Mouse (Mus musculus): ENCODE measurements around the gene Cyp2c67. TPM values are rescaled to one million over a fixed set of nuclear protein-coding genes. Genes with fewer than 3 reads are reported as not detected.
"Not testable (repeated sequence)": the region's sequence is repeated elsewhere in the genome, so short reads cannot be mapped to it uniquely, and the experiment has no call there.

Cyp2c67 gene
- not detected in 2 replicates for polyA plus RNA-seq (2015; fragmentation: Nextera tagmentation; extraction: Ambion mirVana)

DNA sequence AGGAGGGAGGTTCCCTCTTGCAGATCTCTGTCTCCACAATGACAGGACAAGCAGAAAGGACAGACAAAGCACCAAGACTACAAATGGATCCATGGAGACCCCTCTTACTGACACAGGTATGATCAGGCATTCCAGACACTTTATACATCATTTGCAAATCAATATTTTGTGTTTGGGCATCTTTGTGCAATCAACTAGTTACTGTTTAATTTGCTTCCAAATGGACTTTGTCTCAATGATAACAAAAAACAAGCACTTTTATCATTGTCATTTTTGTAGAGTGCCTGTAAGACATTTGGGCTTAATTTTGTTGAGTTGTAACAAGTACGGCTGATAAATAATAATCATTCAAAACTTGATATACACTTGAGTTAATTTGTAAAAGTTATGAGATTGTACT is at the start of gene Cyp2c67:
Gene Cyp2c67 (minus strand): TSS at position 114 of the 400 bp plus-strand sequence.
- Histone ChIP-seq H3K4me1 (replicated peaks; ENCODE audit: insufficient read depth, low read length) (no peaks in the 10 kb centered on the region), H3K27ac (no peak within 1 kb of the TSS)
- no peak for TF ChIP-seq CTCF (IDR thresholded peaks at IDR 0.05; ENCODE audit: low read depth)

DNA sequence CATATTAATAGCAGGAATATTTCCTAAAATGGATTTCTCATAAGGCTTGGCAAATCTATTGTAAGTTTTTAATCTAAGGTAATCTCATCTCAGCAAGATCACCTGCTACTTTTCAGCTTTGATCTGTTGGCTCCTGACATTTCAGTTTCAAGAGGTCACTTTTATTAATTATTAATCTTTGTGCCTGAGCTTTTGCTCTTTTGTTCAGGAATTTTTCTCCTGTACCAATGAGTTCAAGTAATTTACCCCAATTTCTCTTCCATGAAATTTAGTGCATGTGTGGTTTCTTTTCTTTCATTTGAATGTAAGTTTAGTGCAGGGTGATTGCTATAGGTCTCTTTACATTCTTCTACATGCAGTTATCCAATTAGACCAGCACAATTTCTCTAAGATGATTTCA is 16.8 kb upstream of the Cyp2c67 start:
- not testable (repeated sequence) for H3K4me3 ChIP-seq (replicated peaks; ENCODE audit: low read depth, low read length); H3K27ac ChIP-seq; H3K4me2 ChIP-seq (ENCODE audit: low read length); H3K9ac ChIP-seq (ENCODE audit: low read depth, low read length); H3K36me3 ChIP-seq (ENCODE audit: insufficient read depth, low read length); H3K4me1 ChIP-seq (replicated peaks; ENCODE audit: insufficient read depth, low read length); H3K27me3 ChIP-seq (ENCODE audit: insufficient read depth, low read length); H3K9me3 ChIP-seq (replicated peaks; ENCODE audit: low read length); ATAC-seq (replicated peaks; ENCODE audit: low FRiP score, low read depth); DNase-seq (ENCODE audit: low spot score)

More for the DNA sequence above, at the start of gene Cyp2c67:
- Histone ChIP-seq H3K36me3 (ENCODE audit: insufficient read depth, low read length) (no peaks in the 10 kb centered on the region), H3K4me3 (replicated peaks; ENCODE audit: low read depth, low read length) (no peak within 1 kb of the TSS), H3K9ac (ENCODE audit: low read depth, low read length) (no peak within 1 kb of the TSS), H3K9me3 (replicated peaks; ENCODE audit: low read length) (no peaks in the 10 kb centered on the region; the same call in 1 of the 2 replicates), H3K27me3 (ENCODE audit: insufficient read depth, low read length) (no peaks in the 10 kb centered on the region), H3K4me2 (ENCODE audit: low read length) (no peak within 1 kb of the TSS)
- 93% methylated on average over 1 of the region's 1 CpGs for WGBS
- ATAC-seq (replicated peaks; ENCODE audit: low FRiP score, low read depth), result no peak
- DNase-seq (ENCODE audit: low spot score), result no peak

DNA sequence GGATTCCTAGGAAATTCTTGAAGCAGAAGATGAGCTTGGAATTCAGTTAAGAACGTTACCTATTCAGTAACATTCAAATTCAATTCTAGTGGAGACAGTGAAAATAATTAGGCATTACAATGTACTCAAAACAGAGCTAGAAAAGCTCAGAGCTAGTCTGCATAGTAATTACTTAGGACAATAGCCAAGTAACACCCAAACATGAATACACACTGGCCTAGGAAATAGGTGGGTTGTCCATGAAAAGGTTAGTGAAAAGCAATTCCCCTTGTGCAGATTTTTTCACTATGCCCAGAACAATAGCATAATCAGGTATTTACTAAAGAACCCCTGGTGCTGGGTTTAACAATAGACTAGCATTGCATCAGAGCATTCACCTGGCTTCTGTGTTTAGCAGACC is 3.5 kb upstream of the Cyp2c67 start:
- WGBS, result 24% methylated on average over 1 of the region's 1 CpGs
- no peak overlapping the region for H3K4me3 ChIP-seq (replicated peaks; ENCODE audit: low read depth, low read length)
- DNase-seq (ENCODE audit: low spot score) (no peak), ATAC-seq (replicated peaks; ENCODE audit: low FRiP score, low read depth) (no peak)
- H3K9ac ChIP-seq (ENCODE audit: low read depth, low read length), result no peak overlapping the region
- H3K4me2 ChIP-seq (ENCODE audit: low read length), result no peak overlapping the region
- no peaks in the 10 kb centered on the region for H3K36me3 ChIP-seq (ENCODE audit: insufficient read depth, low read length)
- H3K27ac ChIP-seq, result no peak overlapping the region
- no peaks in the 10 kb centered on the region for H3K27me3 ChIP-seq (ENCODE audit: insufficient read depth, low read length)
- TF ChIP-seq CTCF (IDR thresholded peaks at IDR 0.05; ENCODE audit: low read depth), result no peak
- H3K4me1 ChIP-seq (replicated peaks; ENCODE audit: insufficient read depth, low read length), result no peaks in the 10 kb centered on the region
- no peaks in the 10 kb centered on the region; the same call in 1 of the 2 replicates for H3K9me3 ChIP-seq (replicated peaks; ENCODE audit: low read length)

DNA sequence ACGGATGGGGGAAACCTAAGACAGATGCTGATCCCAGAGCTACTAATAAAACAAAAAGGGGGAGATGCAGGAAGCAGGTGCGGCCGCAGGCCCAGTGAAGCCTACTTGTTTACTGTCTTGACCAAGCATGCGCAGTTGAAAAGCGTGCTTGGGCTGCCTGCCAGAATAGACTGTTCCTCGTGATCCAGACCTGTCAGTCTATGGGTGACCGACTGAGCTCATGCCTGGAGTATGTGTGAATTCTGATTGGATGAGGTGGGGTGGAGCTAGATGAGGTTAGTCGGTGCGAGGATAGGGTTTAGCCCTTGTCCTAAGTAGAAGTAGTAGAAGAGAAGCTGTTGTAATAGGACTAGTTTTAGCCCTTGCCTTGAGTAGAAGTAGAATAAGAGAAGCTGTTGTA is 1.3 kb downstream of the Cyp2c67 start:
- DNase-seq (ENCODE audit: low spot score) (no peak), ATAC-seq (replicated peaks; ENCODE audit: low FRiP score, low read depth) (no peak)
- WGBS, result 89% methylated on average over 9 of the region's 9 CpGs
- H3K9ac ChIP-seq (ENCODE audit: low read depth, low read length), result no peak overlapping the region
- H3K36me3 ChIP-seq (ENCODE audit: insufficient read depth, low read length), result no peaks in the 10 kb centered on the region
- no peaks in the 10 kb centered on the region for H3K27me3 ChIP-seq (ENCODE audit: insufficient read depth, low read length)
- H3K9me3 ChIP-seq (replicated peaks; ENCODE audit: low read length), result no peaks in the 10 kb centered on the region; the same call in 1 of the 2 replicates
- H3K4me3 ChIP-seq (replicated peaks; ENCODE audit: low read depth, low read length), result no peak overlapping the region
- no peak for TF ChIP-seq CTCF (IDR thresholded peaks at IDR 0.05; ENCODE audit: low read depth)
- H3K4me1 ChIP-seq (replicated peaks; ENCODE audit: insufficient read depth, low read length), result no peaks in the 10 kb centered on the region
- no peak overlapping the region for H3K27ac ChIP-seq
- no peak overlapping the region for H3K4me2 ChIP-seq (ENCODE audit: low read length)

DNA sequence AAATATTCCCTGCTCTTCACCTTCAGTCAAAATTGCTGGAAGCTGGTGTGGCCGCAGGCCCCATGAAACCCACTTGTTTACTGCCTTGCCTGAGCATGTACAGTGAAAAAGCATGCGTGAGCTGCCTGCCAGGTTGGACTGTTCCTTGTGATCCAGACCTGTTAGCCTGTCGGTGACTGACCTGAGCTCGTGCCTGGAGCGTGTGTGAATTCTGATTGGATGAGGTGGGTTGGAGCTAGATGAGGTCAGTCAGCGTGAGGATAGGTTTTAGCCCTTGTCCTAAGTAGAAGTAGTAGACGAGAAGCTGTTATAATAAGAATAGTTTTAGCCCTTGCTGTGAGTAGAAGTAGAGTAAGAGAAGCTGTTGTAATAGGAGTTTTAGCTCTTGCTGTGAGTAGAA is 4.3 kb downstream of the Cyp2c67 start:
- not testable (repeated sequence) for ATAC-seq (replicated peaks; ENCODE audit: low FRiP score, low read depth); H3K27me3 ChIP-seq (ENCODE audit: insufficient read depth, low read length); H3K4me2 ChIP-seq (ENCODE audit: low read length); H3K9me3 ChIP-seq (replicated peaks; ENCODE audit: low read length); H3K36me3 ChIP-seq (ENCODE audit: insufficient read depth, low read length); H3K4me1 ChIP-seq (replicated peaks; ENCODE audit: insufficient read depth, low read length); DNase-seq (ENCODE audit: low spot score); H3K9ac ChIP-seq (ENCODE audit: low read depth, low read length); H3K27ac ChIP-seq; H3K4me3 ChIP-seq (replicated peaks; ENCODE audit: low read depth, low read length)
- 90% methylated on average over 7 of the region's 7 CpGs for WGBS

Other genes with a start within 250 kb of the Cyp2c67 start
- gene Cyp2c38, start 186.0 kb downstream of the Cyp2c67 start, polyA plus RNA-seq (2015; fragmentation: Nextera tagmentation; extraction: Ambion mirVana), result not detected in 2 replicates
- gene Cyp2c39, start 138.2 kb downstream of the Cyp2c67 start, polyA plus RNA-seq (2015; fragmentation: Nextera tagmentation; extraction: Ambion mirVana), result not detected in 2 replicates
- gene Cyp2c68, start 92.0 kb upstream of the Cyp2c67 start, polyA plus RNA-seq (2015; fragmentation: Nextera tagmentation; extraction: Ambion mirVana), result 0.15 TPM in 1 of 2 replicates, not detected in the other
- not detected in 2 replicates for gene Cyp2c40, start 163.8 kb upstream of the Cyp2c67 start, polyA plus RNA-seq (2015; fragmentation: Nextera tagmentation; extraction: Ambion mirVana)
- not detected in 2 replicates for gene Cyp2c69, start 237.7 kb upstream of the Cyp2c67 start, polyA plus RNA-seq (2015; fragmentation: Nextera tagmentation; extraction: Ambion mirVana)

All from kidney, postnatal 0 days (tissue).